Mouse (Mus musculus) adrenal gland, postnatal 25 days (tissue): ENCODE data around the gene Cnst. TPM values are rescaled to one million over a fixed set of nuclear protein-coding genes. Genes with fewer than 3 reads are reported as not detected.

Experiments
- DNase-seq: peaks from one replicate; pipeline ENCODE4 v3.0.0; 2021; ENCODE audit warnings: mixed read lengths
- total RNA-seq: library from RNA; stranded (reverse); gene quantifications from 2 replicates; pipeline ENCODE4 v1.2.3, GENCODE M21; 2021

Gene Cnst
- total RNA-seq, 1 experiment from 2014 or later: 60.7 TPM

GRCm38 (mm10) chr1:179553197-179553948 is 7.2 kb downstream of the Cnst start:
- DNase-seq: no peak

GRCm38 (mm10) chr1:179553949-179554347 is 7.8 kb downstream of the Cnst start:
- DNase-seq: no peak

- DNase-seq: no peak
Measured at GRCm38 (mm10) chr1:179556921-179557320, 10.8 kb downstream of the Cnst start.

GRCm38 (mm10) chr1:179559446-179560194 is 13.4 kb downstream of the Cnst start:
- no peak for DNase-seq

GRCm38 (mm10) chr1:179560845-179561430 is 14.8 kb downstream of the Cnst start:
- DNase-seq: no peak

- DNase-seq: no peak
Measured at GRCm38 (mm10) chr1:179563211-179563610, 17.0 kb downstream of the Cnst start.

GRCm38 (mm10) chr1:179563926-179564325 is 17.8 kb downstream of the Cnst start:
- peak; percentile 61 for DNase-seq

GRCm38 (mm10) chr1:179567558-179567957 is 21.4 kb downstream of the Cnst start:
- DNase-seq: no peak

- no peak for DNase-seq
Measured at GRCm38 (mm10) chr1:179568690-179569398, 22.7 kb downstream of the Cnst start.

- no peak for DNase-seq
Measured at GRCm38 (mm10) chr1:179570482-179570881, 24.3 kb downstream of the Cnst start.

GRCm38 (mm10) chr1:179571686-179572085 is 25.5 kb downstream of the Cnst start:
- DNase-seq: no peak

GRCm38 (mm10) chr1:179573650-179574206 is 27.6 kb downstream of the Cnst start:
- no peak for DNase-seq

GRCm38 (mm10) chr1:179578625-179579024 is 32.5 kb downstream of the Cnst start:
- no peak for DNase-seq

GRCm38 (mm10) chr1:179580200-179580599 is 34.0 kb downstream of the Cnst start:
- DNase-seq: no peak

- no peak for DNase-seq
Measured at GRCm38 (mm10) chr1:179581422-179581821, 35.3 kb downstream of the Cnst start.

GRCm38 (mm10) chr1:179582021-179582433 is 35.9 kb downstream of the Cnst start:
- no peak for DNase-seq

GRCm38 (mm10) chr1:179583090-179583489 is 36.9 kb downstream of the Cnst start:
- DNase-seq: no peak

- no peak for DNase-seq
Measured at GRCm38 (mm10) chr1:179584220-179584619, 38.0 kb downstream of the Cnst start.

- no peak for DNase-seq
Measured at GRCm38 (mm10) chr1:179585646-179586045, 39.5 kb downstream of the Cnst start.

GRCm38 (mm10) chr1:179586430-179587095 is 40.4 kb downstream of the Cnst start:
- DNase-seq: no peak

GRCm38 (mm10) chr1:179588230-179588629 is 42.1 kb downstream of the Cnst start:
- no peak for DNase-seq

GRCm38 (mm10) chr1:179591639-179592038 is 45.5 kb downstream of the Cnst start:
- DNase-seq: no peak
